Mouse (Mus musculus): ENCODE data around the gene Lrmda. TPM values are rescaled to one million over a fixed set of nuclear protein-coding genes. Genes with fewer than 3 reads are reported as not detected.
A peak's percentile ranks its signal among the peaks of the same experiment; 100 is the strongest.

The Lrmda gene
- total and polyA plus RNA-seq, 2 experiments from 2014 or later: 0.38 to 0.82 TPM

GRCm38 (mm10) chr14:22435441-22435840, 415.9 kb downstream of the Lrmda start:
- H3K9ac ChIP-seq (replicated peaks; ENCODE audit: low read depth, low read length): no peak overlapping the region
- H3K27ac ChIP-seq (ENCODE audit: low read depth): no peak overlapping the region
- H3K4me1 ChIP-seq (ENCODE audit: control insufficient read depth, insufficient read depth): no peaks in the 10 kb centered on the region
- DNase-seq (ENCODE audit: low spot score): no peak
- ATAC-seq (ENCODE audit: insufficient read depth, low read depth): no peak
- H3K4me2 ChIP-seq (ENCODE audit: low read depth, low read length): no peak overlapping the region
- H3K27me3 ChIP-seq (ENCODE audit: control insufficient read depth, insufficient read depth, low read length): no peaks in the 10 kb centered on the region
- no peak for TF ChIP-seq EP300 (IDR thresholded peaks at IDR 0.05; ENCODE audit: low read depth)
- TF ChIP-seq CTCF (IDR thresholded peaks at IDR 0.05; ENCODE audit: low read depth): no peak
- H3K4me3 ChIP-seq (ENCODE audit: low read depth, low read length): no peak overlapping the region
- no peaks in the 10 kb centered on the region for H3K36me3 ChIP-seq (replicated peaks; ENCODE audit: control insufficient read depth, insufficient read depth, low read length)
- H3K9me3 ChIP-seq (replicated peaks; ENCODE audit: control insufficient read depth, low read length): no peaks in the 10 kb centered on the region
- 64% methylated on average over 3 of the region's 3 CpGs for WGBS

GRCm38 (mm10) chr14:22435860-22436377, 416.4 kb downstream of the Lrmda start:
- no peak for ATAC-seq (ENCODE audit: insufficient read depth, low read depth)
- Histone ChIP-seq H3K4me2 (ENCODE audit: low read depth, low read length) (no peak overlapping the region), H3K4me3 (ENCODE audit: low read depth, low read length) (no peak overlapping the region), H3K9me3 (replicated peaks; ENCODE audit: control insufficient read depth, low read length) (no peaks in the 10 kb centered on the region), H3K27me3 (ENCODE audit: control insufficient read depth, insufficient read depth, low read length) (no peaks in the 10 kb centered on the region), H3K27ac (ENCODE audit: low read depth) (no peak overlapping the region), H3K4me1 (ENCODE audit: control insufficient read depth, insufficient read depth) (no peaks in the 10 kb centered on the region), H3K9ac (replicated peaks; ENCODE audit: low read depth, low read length) (no peak overlapping the region), H3K36me3 (replicated peaks; ENCODE audit: control insufficient read depth, insufficient read depth, low read length) (no peaks in the 10 kb centered on the region)
- DNase-seq (ENCODE audit: low spot score): no peak
- TF ChIP-seq EP300 (IDR thresholded peaks at IDR 0.05; ENCODE audit: low read depth) (no peak), CTCF (IDR thresholded peaks at IDR 0.05; ENCODE audit: low read depth) (no peak)
- WGBS: 78% methylated on average over 4 of the region's 4 CpGs

GRCm38 (mm10) chr14:22440341-22440999, 421.0 kb downstream of the Lrmda start:
- 19% methylated on average over 18 of the region's 18 CpGs for WGBS
- TF ChIP-seq EP300 (IDR thresholded peaks at IDR 0.05; ENCODE audit: low read depth): no peak
- no peak for TF ChIP-seq CTCF (IDR thresholded peaks at IDR 0.05; ENCODE audit: low read depth)
- Histone ChIP-seq H3K4me2 (ENCODE audit: low read depth, low read length) (peak overlapping the region; percentile 4; the same call in 1 of the 2 replicates), H3K4me3 (ENCODE audit: low read depth, low read length) (no peak overlapping the region), H3K4me1 (ENCODE audit: control insufficient read depth, insufficient read depth) (no peaks in the 10 kb centered on the region), H3K9ac (replicated peaks; ENCODE audit: low read depth, low read length) (no peak overlapping the region; the same call in 1 of the 2 replicates), H3K36me3 (replicated peaks; ENCODE audit: control insufficient read depth, insufficient read depth, low read length) (no peaks in the 10 kb centered on the region), H3K9me3 (replicated peaks; ENCODE audit: control insufficient read depth, low read length) (no peaks in the 10 kb centered on the region), H3K27ac (ENCODE audit: low read depth) (no peak overlapping the region), H3K27me3 (ENCODE audit: control insufficient read depth, insufficient read depth, low read length) (no peaks in the 10 kb centered on the region)
- ATAC-seq (ENCODE audit: insufficient read depth, low read depth) (no peak), DNase-seq (ENCODE audit: low spot score) (no peak)

- H3K9ac ChIP-seq (replicated peaks; ENCODE audit: low read depth, low read length): no peak overlapping the region
- H3K9me3 ChIP-seq (replicated peaks; ENCODE audit: control insufficient read depth, low read length): no peaks in the 10 kb centered on the region
- ATAC-seq (ENCODE audit: insufficient read depth, low read depth): no peak
- H3K36me3 ChIP-seq (replicated peaks; ENCODE audit: control insufficient read depth, insufficient read depth, low read length): no peaks in the 10 kb centered on the region
- TF ChIP-seq EP300 (IDR thresholded peaks at IDR 0.05; ENCODE audit: low read depth) (no peak), CTCF (IDR thresholded peaks at IDR 0.05; ENCODE audit: low read depth) (no peak)
- H3K27ac ChIP-seq (ENCODE audit: low read depth): no peak overlapping the region
- DNase-seq (ENCODE audit: low spot score): no peak
- H3K4me3 ChIP-seq (ENCODE audit: low read depth, low read length): no peak overlapping the region
- 89% methylated on average over 5 of the region's 5 CpGs for WGBS
- no peaks in the 10 kb centered on the region for H3K4me1 ChIP-seq (ENCODE audit: control insufficient read depth, insufficient read depth)
- no peak overlapping the region for H3K4me2 ChIP-seq (ENCODE audit: low read depth, low read length)
- H3K27me3 ChIP-seq (ENCODE audit: control insufficient read depth, insufficient read depth, low read length): no peaks in the 10 kb centered on the region
These were observed 422.4 kb downstream of the Lrmda start for GRCm38 (mm10) chr14:22441859-22442447.

- H3K4me1 ChIP-seq (ENCODE audit: control insufficient read depth, insufficient read depth): no peaks in the 10 kb centered on the region
- H3K4me2 ChIP-seq (ENCODE audit: low read depth, low read length): no peak overlapping the region
- DNase-seq (ENCODE audit: low spot score) (no peak), ATAC-seq (ENCODE audit: insufficient read depth, low read depth) (no peak)
- no peaks in the 10 kb centered on the region for H3K36me3 ChIP-seq (replicated peaks; ENCODE audit: control insufficient read depth, insufficient read depth, low read length)
- no peaks in the 10 kb centered on the region for H3K9me3 ChIP-seq (replicated peaks; ENCODE audit: control insufficient read depth, low read length)
- TF ChIP-seq EP300 (IDR thresholded peaks at IDR 0.05; ENCODE audit: low read depth) (no peak), CTCF (IDR thresholded peaks at IDR 0.05; ENCODE audit: low read depth) (no peak)
- WGBS: 89% methylated on average over 5 of the region's 5 CpGs
- H3K27ac ChIP-seq (ENCODE audit: low read depth): no peak overlapping the region
- no peak overlapping the region for H3K4me3 ChIP-seq (ENCODE audit: low read depth, low read length)
- no peaks in the 10 kb centered on the region for H3K27me3 ChIP-seq (ENCODE audit: control insufficient read depth, insufficient read depth, low read length)
- H3K9ac ChIP-seq (replicated peaks; ENCODE audit: low read depth, low read length): no peak overlapping the region
These were observed 423.2 kb downstream of the Lrmda start for GRCm38 (mm10) chr14:22442719-22443118.

All from heart, postnatal 0 days (tissue).